Mouse (Mus musculus): ENCODE results near the gene Cnksr3. TPM values are rescaled to one million over a fixed set of nuclear protein-coding genes. Genes with fewer than 3 reads are reported as not detected.

The Cnksr3 gene
- 10 to 100 TPM in 1 of 2 experiments, 1 to 10 TPM in 1; 9.0 to 10.7 TPM for total RNA-seq (2021)
- long read RNA-seq, experiment 1, transcript Cnksr3-201 (13 exons, 3,447 nt): major isoform, 11 of 16 reads
- long read RNA-seq, experiment 1, partial matches to known transcripts: 5 of 16 reads
- long read RNA-seq, experiment 1, other reads (novel, unspliced or antisense): 0 of 16 reads
- long read RNA-seq, experiment 2, transcript Cnksr3-201 (13 exons, 3,447 nt): major isoform, 9 of 12 reads
- long read RNA-seq, experiment 2, partial matches to known transcripts: 2 of 12 reads
- long read RNA-seq, experiment 2, other reads (novel, unspliced or antisense): 1 of 12 reads

DNA sequence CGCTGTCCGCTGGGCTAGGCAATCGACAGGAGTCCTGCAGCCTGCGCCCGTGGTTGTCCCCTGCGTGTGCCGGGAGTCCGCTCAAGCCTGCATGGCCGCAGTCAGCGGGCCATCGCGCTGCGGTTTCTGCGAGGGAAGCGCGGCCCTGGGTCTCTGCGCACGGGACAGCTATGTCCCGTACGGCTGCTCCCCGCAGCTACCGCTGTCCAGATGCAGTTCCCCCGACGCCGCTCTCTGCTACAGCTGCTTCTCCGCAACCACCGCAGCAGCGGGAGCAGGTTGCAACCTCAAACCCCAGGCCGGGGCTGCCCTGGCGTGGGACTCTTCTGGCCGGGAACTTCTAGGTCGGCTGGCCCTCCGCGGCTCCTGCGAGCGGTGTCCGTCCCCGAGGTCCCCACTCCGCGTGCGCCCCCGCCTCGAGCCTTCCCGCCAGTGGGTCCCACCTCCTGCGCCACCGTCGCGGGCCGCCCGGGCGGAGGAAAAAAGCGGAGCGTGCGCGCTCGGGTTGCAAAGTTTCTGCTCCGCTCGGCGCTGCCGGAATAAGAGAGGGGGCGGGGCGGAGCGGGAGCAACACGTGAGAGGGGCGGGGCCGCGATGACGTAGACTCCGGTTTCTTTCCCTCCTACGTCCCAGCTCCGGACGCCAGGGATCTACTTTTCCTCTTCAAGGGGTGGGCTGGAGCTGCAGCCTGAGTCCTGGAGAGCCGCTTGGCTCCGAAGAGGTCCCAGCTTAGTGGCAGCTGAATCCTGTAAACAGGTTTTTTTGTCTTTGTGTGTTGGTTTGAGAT lies at the start of gene Cnksr3:
Gene Cnksr3, minus strand, starts transcription at position 542 of the 787 bp plus-strand sequence.
- intact Hi-C loops (cut with DNase I): no loop called here
- peak; percentile 90 to 92 for DNase-seq (ENCODE audit: low spot score in 2 of 2)

DNA sequence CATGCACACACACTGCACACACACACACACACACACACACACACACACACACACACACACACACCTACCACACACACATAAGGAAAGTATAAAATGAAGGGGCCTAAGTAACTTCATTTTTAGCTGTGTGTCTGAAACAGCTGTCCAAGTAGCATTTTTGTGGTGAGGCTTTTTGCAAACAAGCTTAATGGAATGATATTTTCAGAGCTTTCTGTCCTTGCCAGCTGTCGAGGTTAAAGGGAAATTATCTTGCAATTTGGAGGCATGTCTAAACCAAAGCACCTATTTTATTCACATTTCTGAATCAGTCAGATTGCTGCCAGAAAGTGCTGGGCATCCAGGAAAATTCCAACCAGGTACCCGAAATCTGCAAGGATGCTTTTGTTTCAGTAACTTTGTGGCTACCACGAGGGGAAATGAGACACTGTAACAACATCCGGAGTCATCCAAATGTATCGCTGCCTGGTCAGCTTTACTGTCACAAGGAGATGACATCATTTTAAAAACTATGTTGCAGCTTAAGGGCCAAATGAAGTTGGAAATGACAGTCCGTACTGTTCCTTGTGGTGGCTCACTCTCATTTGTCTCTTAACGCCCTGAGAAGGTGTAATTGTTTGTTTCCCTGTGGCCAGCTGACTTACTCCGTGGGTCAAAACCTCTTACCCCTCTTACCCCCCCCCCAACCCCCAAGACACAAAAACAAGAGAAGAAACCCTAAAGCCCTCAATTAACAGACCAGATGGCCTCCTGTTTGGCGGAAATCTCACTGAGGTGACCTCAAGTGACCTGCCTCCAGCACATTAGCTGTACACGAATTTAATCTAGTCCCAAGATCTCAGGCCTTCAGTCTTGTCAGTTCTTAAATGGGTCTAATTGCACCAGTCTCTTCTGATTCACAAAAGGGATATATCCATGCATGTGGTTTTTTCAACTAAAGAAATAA lies 48.4 kb upstream of the Cnksr3 start:
- intact Hi-C loops (cut with DNase I): no loop called here
- no peak for DNase-seq (ENCODE audit: low spot score in 2 of 2)

DNA sequence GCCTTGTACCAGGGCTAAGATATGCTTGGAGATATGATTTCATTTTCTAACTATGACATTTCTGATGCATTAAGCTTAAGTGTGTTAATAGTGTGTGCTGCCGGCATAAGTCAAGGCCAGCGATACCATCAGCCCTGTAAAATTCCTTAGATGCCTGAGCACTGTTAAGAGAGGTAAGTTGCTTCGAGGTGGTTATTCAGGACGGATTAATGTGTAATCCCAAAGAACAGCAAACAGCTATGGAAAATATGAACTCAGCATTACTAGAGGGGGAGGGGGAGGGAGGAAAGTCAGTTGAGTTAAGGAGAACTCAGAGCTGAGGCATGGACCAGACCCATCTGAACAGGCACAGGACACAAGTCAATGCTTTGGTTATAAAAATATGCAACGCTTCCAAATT lies 46.6 kb upstream of the Cnksr3 start:
- DNase-seq (ENCODE audit: low spot score in 2 of 2): no peak
- intact Hi-C loops (cut with DNase I): no loop called here

DNA sequence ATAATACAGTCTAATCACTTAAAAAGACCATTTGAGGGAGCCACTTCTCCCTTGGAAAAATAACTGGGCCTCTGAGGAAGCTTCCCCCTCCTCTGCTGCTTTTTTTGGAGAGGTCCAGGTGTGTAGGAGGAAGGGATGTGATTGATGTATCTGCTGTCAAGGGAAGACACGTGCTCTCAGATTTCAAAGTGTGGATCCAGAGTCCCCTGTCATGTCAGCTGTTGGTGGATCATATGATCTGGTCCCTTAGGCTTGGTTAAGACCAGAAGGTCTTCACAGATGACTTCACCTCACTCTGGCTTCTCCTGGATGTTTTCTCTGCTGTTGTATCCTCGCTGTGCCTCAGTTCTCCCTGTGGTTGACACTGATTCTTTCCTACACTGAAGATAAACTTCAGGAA lies 38.4 kb upstream of the Cnksr3 start:
- intact Hi-C loops (cut with DNase I): no loop called here

DNA sequence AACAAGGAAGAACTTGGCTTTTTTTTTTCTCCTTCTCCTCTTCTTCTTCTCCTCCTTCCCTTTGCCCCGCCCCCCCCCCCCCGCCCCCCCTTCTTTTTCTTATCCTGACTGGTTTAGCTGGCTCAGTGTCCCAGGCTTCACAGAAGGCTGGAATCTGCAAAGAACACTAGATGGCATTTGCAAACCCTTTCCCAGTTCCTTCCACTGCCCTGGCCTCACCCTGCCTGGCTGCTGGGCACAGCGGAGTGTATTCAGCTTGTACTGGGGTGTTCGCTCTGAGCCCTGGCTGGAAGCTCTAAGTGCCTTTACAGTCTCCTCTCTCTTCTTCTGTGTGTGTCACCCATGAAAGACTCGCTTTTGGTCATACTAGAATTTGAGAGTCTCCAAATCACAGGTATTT lies 22.6 kb upstream of the Cnksr3 start:
- DNase-seq (ENCODE audit: low spot score in 2 of 2): no peak
- intact Hi-C loops (cut with DNase I): no loop called here

More for the DNA sequence above, 38.4 kb upstream of the Cnksr3 start:
- no peak for DNase-seq (ENCODE audit: low spot score in 2 of 2)

DNA sequence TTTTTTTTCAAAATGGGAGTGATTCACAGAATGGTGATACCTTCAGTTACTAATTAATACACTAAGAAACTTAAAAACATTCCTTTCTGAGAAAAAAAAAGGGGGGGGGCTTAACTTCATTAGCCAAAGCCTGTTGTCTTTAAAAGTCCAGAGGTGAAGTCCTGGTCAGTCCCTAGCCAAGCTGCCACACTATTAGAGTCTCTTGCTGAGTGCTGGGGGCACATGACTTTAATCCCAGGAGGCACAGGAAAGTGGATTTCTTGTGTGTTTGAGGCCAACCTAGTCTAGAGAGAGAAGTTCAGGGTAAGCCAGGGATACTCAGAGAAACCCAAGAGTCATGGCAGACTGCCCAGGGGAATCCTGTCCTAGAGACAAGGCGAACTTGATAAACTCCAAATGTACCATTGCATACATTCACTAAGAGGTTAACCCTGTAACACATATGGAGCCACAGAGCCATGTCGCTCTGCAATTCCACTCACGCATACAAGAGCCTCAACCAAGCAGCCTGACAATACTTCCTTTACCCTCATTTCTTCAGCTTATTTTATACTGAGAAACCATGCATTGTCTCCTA lies 5.6 kb upstream of the Cnksr3 start:
- no peak for DNase-seq (ENCODE audit: low spot score in 2 of 2)
- intact Hi-C loops (cut with DNase I): no loop called here

DNA sequence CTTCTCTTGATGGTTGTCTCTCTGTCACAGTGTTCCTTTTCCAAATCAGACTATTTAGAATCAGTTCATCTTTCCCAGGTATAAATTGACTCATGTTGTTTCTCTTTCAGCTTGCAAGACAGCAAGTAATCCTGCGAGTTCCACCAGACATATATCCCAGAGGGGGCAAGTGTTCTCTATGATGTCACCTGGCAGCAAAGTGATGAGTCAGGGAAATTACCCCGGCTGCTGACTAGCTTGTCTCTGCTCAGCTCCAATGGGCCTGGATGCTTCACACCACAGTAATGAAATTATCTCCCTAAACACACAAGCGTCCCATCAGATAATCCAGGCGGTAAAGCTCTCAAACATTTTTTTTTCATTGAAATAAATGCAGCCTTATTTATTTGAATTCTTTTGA lies 2.7 kb upstream of the Cnksr3 start:
- DNase-seq (ENCODE audit: low spot score in 2 of 2): no peak
- intact Hi-C loops (cut with DNase I): no loop called here

DNA sequence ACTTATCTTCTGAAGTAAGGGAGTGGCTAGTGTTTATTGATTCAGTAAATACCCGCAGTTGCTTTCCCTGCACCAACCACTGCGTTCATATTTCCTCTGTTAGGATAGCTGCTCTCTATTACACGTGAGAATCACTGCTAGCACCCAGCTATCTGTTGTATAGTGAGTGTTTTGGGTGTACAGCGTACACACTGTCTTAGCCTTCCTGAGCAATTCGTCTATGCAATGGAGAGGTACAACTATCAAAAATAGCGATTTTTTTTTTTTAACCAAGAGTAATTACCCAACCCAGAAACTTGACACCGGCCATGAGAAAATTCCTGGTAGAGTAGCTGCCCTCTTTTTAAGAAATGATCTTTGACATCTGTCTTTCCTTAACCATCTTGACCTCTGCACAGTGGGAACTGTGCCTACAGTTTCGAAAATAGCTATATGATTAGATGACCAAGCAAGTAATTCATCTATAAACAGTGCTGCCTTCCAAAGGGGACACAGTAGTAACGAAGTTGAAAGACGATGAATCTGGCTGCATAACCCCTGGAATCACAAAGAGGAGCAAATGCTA lies 1.1 kb upstream of the Cnksr3 start:
- intact Hi-C loops (cut with DNase I): no loop called here

DNA sequence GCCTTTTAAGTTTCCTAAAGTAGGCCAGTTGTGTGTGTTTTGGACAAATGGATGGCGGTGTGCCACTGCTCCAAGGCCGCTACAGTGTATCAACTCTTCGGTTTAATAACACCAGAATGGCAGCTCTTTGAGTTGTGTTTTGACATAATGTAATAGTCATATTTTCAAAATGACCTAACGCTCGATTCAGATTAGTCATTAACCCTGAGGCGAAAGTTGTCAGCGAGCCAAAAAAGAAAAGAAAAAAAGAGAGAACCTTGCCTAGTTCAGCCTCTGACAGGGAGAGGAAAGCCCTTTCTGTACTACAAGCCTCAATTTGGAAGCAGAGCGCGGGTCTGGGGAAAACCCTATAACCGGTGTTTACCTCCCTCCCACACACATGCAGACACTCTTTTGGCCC lies 500 bp upstream of the Cnksr3 start:
- DNase-seq (ENCODE audit: low spot score in 2 of 2): peak in 1 of 2 experiments; percentile 25
- intact Hi-C loops (cut with DNase I): no loop called here

More for the DNA sequence above, 1.1 kb upstream of the Cnksr3 start:
- DNase-seq (ENCODE audit: low spot score in 2 of 2): no peak

DNA sequence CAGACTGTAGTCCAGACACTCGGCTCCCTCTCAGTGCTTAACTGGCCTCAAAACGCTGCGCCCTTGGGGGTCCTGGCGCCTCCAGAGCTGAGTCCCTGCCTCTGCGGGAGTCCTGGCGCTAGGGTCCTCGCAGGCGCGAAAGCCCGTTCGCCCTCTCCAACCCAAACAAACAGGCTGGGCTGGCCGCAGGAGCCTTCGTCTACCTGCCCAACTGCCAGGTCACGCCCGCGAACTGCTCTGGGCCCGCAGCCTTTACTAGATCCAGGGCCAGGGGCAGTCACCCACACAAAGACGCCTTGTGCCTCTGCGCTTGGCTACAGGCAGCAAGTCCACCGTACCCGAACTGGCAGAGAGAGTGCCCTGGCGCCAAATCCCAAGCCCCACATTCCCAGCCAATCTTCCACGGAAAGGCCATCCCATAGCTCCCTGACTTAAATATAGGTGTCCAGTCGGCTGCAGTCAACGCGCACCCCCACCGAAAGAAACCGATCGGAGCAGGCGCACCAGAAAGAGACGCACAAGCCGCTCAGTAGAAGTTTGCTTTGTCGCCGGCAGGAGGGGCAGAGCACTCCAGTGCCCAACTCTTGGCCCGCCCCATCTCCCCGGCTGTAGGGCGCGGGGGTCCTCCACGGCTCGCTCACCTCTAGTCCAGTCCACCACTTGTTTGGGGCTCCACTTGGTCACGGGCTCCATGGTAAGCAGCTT lies 894 bp downstream of the Cnksr3 start:
- peak; percentile 38 for DNase-seq (ENCODE audit: low spot score in 2 of 2)
- intact Hi-C loops (cut with DNase I): no loop called here

DNA sequence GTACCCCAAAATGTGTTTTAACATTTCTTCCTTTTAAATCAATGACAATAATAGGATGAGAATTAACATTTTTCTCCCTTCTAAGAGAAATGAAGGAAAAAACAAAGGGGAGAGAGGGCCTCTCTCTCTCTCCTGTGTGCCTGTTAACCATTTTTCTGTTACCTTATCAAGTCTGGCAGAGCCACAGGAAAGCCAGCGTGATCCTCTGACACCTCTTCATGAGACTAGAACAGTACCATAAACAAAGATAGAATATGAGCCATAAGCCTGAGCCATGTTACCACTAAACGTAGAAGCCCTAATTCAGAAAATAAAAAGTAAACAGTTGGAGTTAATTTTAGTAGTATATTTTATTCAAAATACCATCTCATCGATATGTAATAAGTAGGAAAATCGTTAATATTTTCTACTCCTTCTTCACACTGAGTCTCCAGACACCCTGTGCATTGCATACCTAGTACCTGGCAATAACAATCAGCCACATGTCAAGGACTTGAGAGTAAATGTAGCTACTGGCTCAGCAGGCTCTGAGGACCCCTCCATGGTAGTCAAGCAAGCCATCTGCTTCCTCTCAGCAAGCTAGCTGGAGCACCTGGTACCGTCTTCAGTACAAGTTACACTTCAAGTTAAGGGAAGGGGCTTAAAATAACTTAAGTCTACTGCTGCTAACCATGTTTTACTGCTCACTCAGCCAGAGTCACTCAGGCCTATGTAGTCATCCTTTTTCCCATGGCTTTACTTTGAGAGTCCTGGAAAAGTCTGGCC lies 2.2 kb downstream of the Cnksr3 start:
- intact Hi-C loops (cut with DNase I): no loop called here
- DNase-seq (ENCODE audit: low spot score in 2 of 2): no peak

DNA sequence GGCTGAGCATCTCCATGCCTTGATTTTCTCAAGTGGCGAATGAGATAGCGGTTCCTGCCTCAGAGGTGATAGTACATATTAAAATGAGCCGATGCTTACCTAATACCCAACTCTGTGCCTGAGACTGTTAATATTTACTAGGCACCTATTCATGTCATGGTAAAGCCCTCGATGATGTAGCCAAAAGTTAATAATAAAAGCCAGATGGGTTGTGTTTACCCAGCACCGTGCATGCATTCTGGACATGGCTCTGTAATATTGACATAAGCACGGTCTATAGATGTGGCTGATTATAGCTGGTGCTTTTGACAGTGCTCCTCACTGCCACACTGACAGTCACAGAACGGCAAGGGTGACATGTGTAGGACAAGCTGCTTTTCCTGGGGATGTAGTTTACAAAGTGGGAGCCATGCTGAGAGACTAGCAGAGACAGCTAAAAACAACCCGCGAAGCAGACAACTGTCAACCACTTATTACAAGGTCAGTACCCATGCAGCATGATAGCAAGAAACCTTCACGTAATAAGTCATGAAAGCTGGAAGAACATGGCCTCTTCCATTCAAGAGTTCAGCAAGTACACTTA lies 3.1 kb downstream of the Cnksr3 start:
- intact Hi-C loops (cut with DNase I): no loop called here
- no peak for DNase-seq (ENCODE audit: low spot score in 2 of 2)

DNA sequence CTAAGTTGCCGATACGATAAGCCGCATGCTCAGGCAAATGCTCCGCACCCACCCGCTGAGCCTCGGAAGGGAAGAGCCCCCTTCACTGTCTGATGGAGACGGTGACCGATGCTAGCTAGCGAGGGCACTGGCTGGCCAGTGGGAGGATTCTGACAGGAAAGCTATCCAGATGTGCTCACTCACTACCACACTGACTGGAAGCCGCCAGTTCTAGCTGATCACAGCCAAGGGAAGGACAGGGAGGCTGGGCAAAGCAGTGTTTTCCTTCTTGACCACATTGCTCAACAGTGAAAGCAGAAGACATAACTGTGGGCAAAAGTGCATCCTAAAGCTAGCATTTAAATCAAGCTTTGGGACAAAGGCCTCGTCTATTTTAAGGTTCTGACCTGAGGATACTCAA lies 4.7 kb downstream of the Cnksr3 start:
- intact Hi-C loops (cut with DNase I): no loop called here
- DNase-seq (ENCODE audit: low spot score in 2 of 2): no peak

DNA sequence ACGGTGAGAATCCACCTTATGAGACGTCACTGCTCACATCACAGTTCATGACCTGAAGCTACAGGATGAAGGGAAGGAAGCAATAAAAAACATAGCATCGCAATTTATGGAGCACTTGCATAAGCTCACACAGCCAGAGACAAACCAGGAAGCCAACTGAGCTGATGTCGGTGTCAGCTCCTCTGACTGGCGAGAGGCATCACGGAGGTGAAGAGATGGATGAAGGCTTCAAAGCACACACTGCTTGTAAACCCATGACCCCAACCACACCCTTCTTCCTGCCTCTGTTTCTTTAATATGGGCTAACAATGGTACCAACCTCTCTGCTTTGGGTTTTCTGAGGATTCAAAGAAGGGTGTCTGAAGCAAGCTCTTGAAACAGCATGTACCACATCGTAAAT lies 5.5 kb downstream of the Cnksr3 start:
- intact Hi-C loops (cut with DNase I): no loop called here
- DNase-seq (ENCODE audit: low spot score in 2 of 2): no peak

DNA sequence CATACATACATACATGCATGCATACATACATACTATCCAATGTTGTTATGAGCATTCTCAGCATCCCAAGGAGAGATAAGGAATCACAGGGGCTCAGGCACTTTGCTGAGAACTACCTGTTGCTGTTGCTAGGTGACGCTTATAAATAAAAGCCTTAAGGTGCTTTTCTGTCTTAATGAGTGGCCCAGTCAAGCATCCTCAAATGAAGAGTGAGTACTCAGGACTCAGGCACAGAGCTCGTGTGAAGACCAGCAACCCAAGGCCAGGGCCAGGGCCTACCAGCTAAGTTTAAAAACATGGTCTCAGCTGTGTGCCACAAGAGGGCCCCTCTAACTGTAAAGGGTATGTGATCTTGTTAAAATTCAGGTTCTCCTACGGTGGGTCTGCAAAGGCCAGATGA lies 6.5 kb downstream of the Cnksr3 start:
- intact Hi-C loops (cut with DNase I): no loop called here
- no peak for DNase-seq (ENCODE audit: low spot score in 2 of 2)

DNA sequence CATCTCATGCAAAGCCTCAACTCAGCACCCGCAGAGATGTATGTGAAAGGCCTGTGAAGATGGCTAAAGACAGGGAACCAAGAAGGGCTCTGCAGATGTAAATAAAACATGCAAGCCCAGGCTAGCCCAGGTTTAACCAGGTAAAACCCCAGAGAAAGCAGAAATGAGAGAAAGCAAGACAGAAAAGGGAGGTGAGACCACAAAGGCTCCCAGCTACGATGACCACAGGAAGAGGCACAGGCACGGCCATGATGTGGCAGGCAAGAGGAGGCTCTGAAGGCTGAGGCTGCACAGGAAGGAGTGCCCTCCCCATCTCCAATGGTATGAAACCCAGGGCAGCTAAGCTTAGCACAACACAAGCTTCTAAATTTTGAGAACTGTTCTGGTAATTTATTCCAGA lies 7.1 kb downstream of the Cnksr3 start:
- intact Hi-C loops (cut with DNase I): no loop called here

DNA sequence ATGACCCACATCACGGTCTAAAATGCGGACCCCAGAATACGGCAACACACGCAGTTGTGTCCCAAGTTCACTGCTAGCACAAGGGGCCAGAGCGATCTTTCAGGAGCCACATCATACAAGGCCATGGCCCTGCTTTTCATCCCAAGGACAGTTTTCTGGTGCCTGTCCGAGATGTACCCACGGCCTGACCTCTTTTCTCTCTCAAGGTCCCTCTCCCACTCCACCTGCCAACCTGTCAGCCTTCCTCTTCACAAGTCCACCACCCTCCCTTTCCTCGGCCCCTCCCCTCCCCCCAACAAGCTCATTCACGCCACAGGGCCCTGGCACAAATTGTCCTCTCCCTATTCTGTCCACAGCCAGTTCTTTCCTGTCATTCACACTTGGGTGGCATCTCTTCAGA lies 9.5 kb downstream of the Cnksr3 start:
- no peak for DNase-seq (ENCODE audit: low spot score in 2 of 2)
- intact Hi-C loops (cut with DNase I): no loop called here

More for the DNA sequence above, 7.1 kb downstream of the Cnksr3 start:
- no peak for DNase-seq (ENCODE audit: low spot score in 2 of 2)

DNA sequence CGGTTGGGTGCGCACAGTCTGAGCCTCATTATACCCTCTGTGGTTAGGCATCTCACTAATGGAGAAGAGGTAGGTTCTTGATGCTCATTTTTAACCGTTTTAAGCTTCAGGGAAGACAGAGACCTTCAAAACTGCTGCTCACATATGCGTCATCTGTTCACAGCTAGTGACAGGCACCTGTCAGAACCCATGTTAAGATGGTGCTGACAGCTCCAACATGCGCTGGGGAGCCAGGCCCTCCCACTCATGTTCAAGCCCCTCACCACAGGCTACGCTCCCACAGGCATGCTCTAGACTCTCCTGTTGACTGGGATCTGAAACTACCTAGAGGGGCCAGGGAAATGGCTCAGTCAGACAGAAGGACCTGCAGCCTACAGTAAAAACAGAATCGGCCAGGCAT lies 11.4 kb downstream of the Cnksr3 start:
- intact Hi-C loops (cut with DNase I): no loop called here
- no peak for DNase-seq (ENCODE audit: low spot score in 2 of 2)

All from left cerebral cortex, postnatal 14 days (tissue).